Mouse (Mus musculus) testis, adult 2 months (tissue): ENCODE data around the gene Apol9b.

ENCODE experiments used
- CTCF ChIP-seq: fragments of 200-500 bp; IDR thresholded peaks from 2 replicates; pipeline ENCODE4 v1.5.1; 2012; ENCODE audit warnings: low read depth, mild to moderate bottlenecking, inconsistent platforms, low read length, moderate library complexity; ENCODE audit not compliant: control insufficient read depth, insufficient read depth, insufficient replicate concordance
- POLR2A ChIP-seq: fragments of 200-500 bp; IDR thresholded peaks from 2 replicates; pipeline ENCODE4 v1.6.1; 2012; ENCODE audit warnings: low read depth, mild to moderate bottlenecking, inconsistent platforms, low read length, moderate library complexity; ENCODE audit not compliant: control insufficient read depth

DNA sequence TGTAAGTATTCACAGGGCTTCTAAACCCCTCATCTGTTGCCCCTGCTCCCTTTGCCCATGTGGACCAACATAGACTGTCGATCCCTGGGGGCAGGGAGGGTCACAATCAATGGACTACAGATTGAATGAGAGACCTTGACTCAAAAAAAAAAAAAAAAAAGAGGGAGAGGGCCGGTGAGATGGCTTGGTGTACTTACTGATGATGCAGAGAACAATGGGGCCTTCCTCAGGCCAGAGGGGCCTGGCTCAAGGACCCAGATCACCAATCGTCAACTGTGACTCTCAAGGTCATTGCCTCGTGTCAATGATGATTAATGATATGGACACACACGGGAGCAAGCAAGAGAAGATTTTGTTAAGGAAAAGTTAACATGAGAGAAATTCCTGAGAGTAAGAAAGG is 15.8 kb downstream of the Apol9b start:
- TF ChIP-seq POLR2A (no peak), CTCF (no peak)
